Mouse (Mus musculus) hindbrain, embryonic 16.5 days (tissue): ENCODE results near the gene Smpd2. TPM values are rescaled to one million over a fixed set of nuclear protein-coding genes. Genes with fewer than 3 reads are reported as not detected.
A peak's percentile ranks its signal among the peaks of the same experiment; 100 is the strongest.

ENCODE experiments used
- ATAC-seq: fragments of 200-750 bp; cut with Nextera tagmentation; 2 replicates; pipeline ENCODE4 v1.8.0; 2017; ENCODE audit warnings: moderate TSS enrichment, moderate library complexity
- H3K27ac ChIP-seq: fragments of 300-500 bp; sonication (generic); 2 replicates; pipeline ENCODE4 v1.5.1; 2014; ENCODE audit warnings: low read depth, mild to moderate bottlenecking, control low read depth, low read length, moderate library complexity
- H3K27me3 ChIP-seq: fragments of 300-500 bp; sonication (generic); replicated peaks from 2 replicates; pipeline ENCODE4 v1.6.1; 2014; ENCODE audit warnings: low read length; ENCODE audit not compliant: control insufficient read depth, insufficient read depth
- H3K36me3 ChIP-seq: fragments of 300-500 bp; sonication (generic); 2 replicates; pipeline ENCODE4 v1.6.1; 2014; ENCODE audit warnings: mild to moderate bottlenecking, low read length, moderate library complexity, mixed read lengths; ENCODE audit not compliant: control insufficient read depth, insufficient read depth
- H3K4me1 ChIP-seq: fragments of 300-500 bp; sonication (generic); 2 replicates; pipeline ENCODE4 v1.6.1; 2014; ENCODE audit warnings: low read depth, low read length; ENCODE audit not compliant: control insufficient read depth, insufficient read depth
- H3K4me2 ChIP-seq: fragments of 300-500 bp; sonication (generic); 2 replicates; pipeline ENCODE4 v1.6.1; 2014; ENCODE audit warnings: mild to moderate bottlenecking, low read length, control low read depth, moderate library complexity
- H3K4me3 ChIP-seq: fragments of 300-500 bp; sonication (generic); 2 replicates; pipeline ENCODE4 v1.5.1; 2014; ENCODE audit warnings: mild to moderate bottlenecking, low read length, control low read depth, moderate library complexity
- H3K9ac ChIP-seq: fragments of 300-500 bp; sonication (generic); 2 replicates; pipeline ENCODE4 v1.6.1; 2014; ENCODE audit warnings: low read depth, mild to moderate bottlenecking, control low read depth, low read length, moderate library complexity
- H3K9me3 ChIP-seq: fragments of 300-500 bp; sonication (generic); 2 replicates; pipeline ENCODE4 v1.6.1; 2014; ENCODE audit warnings: mild to moderate bottlenecking, low read length, moderate library complexity; ENCODE audit not compliant: control insufficient read depth
- WGBS: fragments of 180-500 bp; shearing (Covaris S2); extraction: QIAGEN DNeasy Blood & Tissue Kit; methylation state at CpG from one replicate; pipeline ENCODE4 v1.1.7; 2014; 5-methylcytosine and 5-hydroxymethylcytosine counted together
- polyA plus RNA-seq: library from polyadenylated mRNA; unstranded; fragments of >200 nt; fragmentation: Nextera tagmentation; extraction: Ambion mirVana; gene quantifications from 2 replicates; pipeline ENCODE4 v1.2.1, GENCODE M21; 2015

The Smpd2 gene
- polyA plus RNA-seq, 1 experiment from 2014 or later: 46.5 TPM

GRCm38 (mm10) chr10:41450137-41450670, 40.0 kb downstream of the Smpd2 start, which contains the start of gene Zbtb24:
TSS of gene Zbtb24 (plus strand) at chr10:41450383.
- peak within 1 kb of the TSS; percentile 96 for H3K4me3 ChIP-seq
- H3K9me3 ChIP-seq: no peaks in the 10 kb centered on the region
- WGBS: under 1% methylated on average over 49 of the region's 49 CpGs
- peak within 1 kb of the TSS; percentile 60 for H3K27ac ChIP-seq
- peak within 1 kb of the TSS; percentile 86 for H3K4me2 ChIP-seq
- H3K4me1 ChIP-seq: peaks cover 23% of the 10 kb centered on the region
- H3K36me3 ChIP-seq: peaks cover 6% of the 10 kb centered on the region; the same call in 1 of the 2 replicates
- ATAC-seq: peak; percentile 98
- H3K27me3 ChIP-seq: no peaks in the 10 kb centered on the region
- peak within 1 kb of the TSS; percentile 95 for H3K9ac ChIP-seq

GRCm38 (mm10) chr10:41449684-41450083, 40.5 kb downstream of the Smpd2 start:
- ATAC-seq: peak; percentile 73
- Histone ChIP-seq H3K27me3 (no peaks in the 10 kb centered on the region), H3K4me3 (peak overlapping the region; percentile 96), H3K4me1 (peaks cover 23% of the 10 kb centered on the region), H3K9me3 (no peaks in the 10 kb centered on the region), H3K4me2 (peak overlapping the region; percentile 86), H3K36me3 (peaks cover 6% of the 10 kb centered on the region; the same call in 1 of the 2 replicates), H3K27ac (peak overlapping the region; percentile 59), H3K9ac (peak overlapping the region; percentile 68)
- WGBS: 8% methylated on average over 14 of the region's 14 CpGs

GRCm38 (mm10) chr10:41448216-41448615, 42.0 kb downstream of the Smpd2 start:
- H3K36me3 ChIP-seq: peaks cover 6% of the 10 kb centered on the region; the same call in 1 of the 2 replicates
- WGBS: 93% methylated on average over 1 of the region's 1 CpGs
- no peaks in the 10 kb centered on the region for H3K27me3 ChIP-seq
- H3K9ac ChIP-seq: no peak overlapping the region
- H3K4me3 ChIP-seq: no peak overlapping the region
- no peak for ATAC-seq
- no peaks in the 10 kb centered on the region for H3K9me3 ChIP-seq
- H3K27ac ChIP-seq: no peak overlapping the region
- no peak overlapping the region for H3K4me2 ChIP-seq
- H3K4me1 ChIP-seq: peaks cover 20% of the 10 kb centered on the region

Other genes with a start within 250 kb of the Smpd2 start
- gene Fig4, start 187.1 kb downstream of the Smpd2 start, polyA plus RNA-seq: 31.2 and 32.1 TPM in 2 replicates
- gene Ak9, start 186.4 kb downstream of the Smpd2 start, polyA plus RNA-seq: 0.24 TPM in 2 replicates
- 16.9 and 18.2 TPM in 2 replicates for gene Zbtb24, start 40.0 kb downstream of the Smpd2 start, polyA plus RNA-seq
- gene Mical1, start 14.1 kb downstream of the Smpd2 start, polyA plus RNA-seq: 25.9 and 31.0 TPM in 2 replicates
- gene Ppil6, start 70 bp upstream of the Smpd2 start, polyA plus RNA-seq: 4.5 and 5.3 TPM in 2 replicates
- gene Cd164, start 29.0 kb upstream of the Smpd2 start, polyA plus RNA-seq: 57.2 and 62.9 TPM in 2 replicates
- 1.4 and 1.9 TPM in 2 replicates for gene Ccdc162, start 226.3 kb upstream of the Smpd2 start, polyA plus RNA-seq